Mouse (Mus musculus): ENCODE data around the gene Wdr90.

GRCm38 (mm10) chr17:25869498-25869897, 8.2 kb upstream of the Wdr90 start:
- TF ChIP-seq CTCF (IDR thresholded peaks at IDR 0.05; ENCODE audit: borderline replicate concordance, insufficient read depth, low read depth, low read length) (no peak), POLR2A (IDR thresholded peaks at IDR 0.05; ENCODE audit: borderline replicate concordance, insufficient read depth, low read length) (no peak)
